Mouse (Mus musculus) T-cell, adult 2 months (primary cell): ENCODE data around the gene Frmd4b.

Experiments
- DNase-seq: peaks from one replicate; pipeline ENCODE4 v3.0.0; 2022; ENCODE audit warnings: low spot score

Frmd4b gene

DNA sequence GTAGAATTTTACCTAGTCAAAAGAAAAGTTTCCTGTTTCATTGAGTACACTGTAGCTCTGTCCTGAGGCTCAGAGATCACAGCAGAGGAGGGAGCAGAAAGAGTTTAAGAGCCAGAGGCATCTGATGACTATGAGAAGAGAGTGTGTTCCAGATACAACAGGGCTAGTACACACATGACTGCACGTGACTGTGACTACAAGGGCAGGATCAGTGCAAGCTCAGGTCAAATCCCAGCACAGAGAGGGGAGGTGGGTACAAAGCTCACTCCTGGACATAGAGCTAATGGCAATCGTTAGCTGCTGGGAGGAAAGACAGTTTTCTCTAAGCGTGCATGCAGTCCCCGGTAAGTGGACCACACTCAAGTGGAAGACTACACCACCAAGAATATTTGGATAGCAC, 37.6 kb downstream of the Frmd4b start:
- DNase-seq = no peak

DNA sequence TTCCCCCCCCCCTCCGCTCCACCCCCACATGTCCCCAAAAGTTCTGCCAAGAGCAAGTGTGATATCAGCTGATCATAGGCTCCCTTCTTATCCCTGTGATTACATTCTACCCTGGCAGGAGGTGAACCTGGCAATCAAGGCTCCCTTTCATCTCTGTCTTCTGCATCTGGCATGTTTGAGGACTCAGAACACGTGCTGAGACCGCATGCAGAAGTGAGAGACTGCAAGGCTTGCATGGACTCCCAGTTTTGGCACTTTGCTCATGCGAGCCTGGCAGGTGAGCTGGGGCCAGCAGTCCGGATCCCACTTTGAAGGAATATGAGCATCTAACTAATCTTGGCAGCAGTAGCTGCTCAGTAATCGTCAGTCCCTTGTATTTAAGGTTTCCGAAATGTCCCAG, 39.1 kb downstream of the Frmd4b start:
- DNase-seq = no peak

DNA sequence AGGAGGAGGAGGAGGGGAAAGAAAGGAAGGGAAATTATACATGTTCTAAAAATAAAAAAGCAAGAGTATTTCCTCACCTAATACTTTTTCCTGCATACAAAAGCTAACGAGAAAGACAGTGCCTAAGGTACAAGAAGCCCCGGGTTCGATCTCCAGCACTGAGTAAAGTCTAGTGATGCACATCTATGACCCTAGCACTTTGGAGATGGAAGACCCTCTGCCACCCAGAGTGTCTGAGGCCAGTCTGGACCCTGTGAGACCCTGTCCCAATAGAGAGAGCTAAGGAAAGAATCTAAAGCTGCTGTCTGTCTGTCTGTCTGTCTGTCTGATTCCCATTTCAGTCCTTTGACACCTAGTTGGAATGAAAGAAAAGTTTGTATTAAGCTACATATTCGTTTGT, 40.0 kb downstream of the Frmd4b start:
- no peak for DNase-seq

DNA sequence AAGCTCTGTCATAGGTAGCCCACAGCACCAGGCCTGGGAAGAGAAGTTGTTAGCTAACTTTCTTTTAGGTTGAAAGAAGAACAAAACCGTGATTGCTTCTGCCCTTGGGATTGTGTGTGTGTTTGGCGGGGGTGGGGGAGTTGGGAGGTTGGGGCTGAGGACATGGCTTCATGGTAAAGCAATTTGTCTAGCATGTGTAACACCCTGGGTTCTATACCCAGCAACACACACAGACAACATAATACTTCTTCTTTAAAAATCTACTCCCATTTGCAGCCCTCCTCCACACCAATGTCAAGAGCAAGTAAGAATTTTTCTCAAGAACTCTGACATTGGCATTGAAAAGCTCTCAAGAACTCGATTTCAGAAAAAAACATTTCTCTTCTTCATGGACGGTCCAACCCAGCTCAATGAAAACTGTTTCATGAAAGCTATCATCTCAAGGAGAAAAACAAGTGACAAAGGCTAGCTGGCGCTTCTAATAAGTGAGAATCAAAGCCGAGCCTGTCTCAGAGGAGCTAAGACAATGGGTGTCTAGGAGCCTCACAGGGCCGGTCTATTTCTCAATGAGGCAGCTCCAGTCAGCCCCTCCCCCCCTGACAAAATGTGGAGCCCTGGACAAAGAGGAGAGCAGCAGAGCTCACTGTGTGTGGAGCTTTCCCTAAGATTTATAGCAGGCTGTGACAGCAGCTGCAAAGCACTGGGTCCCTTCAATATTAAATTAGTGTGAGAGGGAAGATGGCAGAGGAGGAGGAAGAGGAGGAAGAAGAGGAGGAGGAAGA, 40.6 kb downstream of the Frmd4b start:
- no peak for DNase-seq

DNA sequence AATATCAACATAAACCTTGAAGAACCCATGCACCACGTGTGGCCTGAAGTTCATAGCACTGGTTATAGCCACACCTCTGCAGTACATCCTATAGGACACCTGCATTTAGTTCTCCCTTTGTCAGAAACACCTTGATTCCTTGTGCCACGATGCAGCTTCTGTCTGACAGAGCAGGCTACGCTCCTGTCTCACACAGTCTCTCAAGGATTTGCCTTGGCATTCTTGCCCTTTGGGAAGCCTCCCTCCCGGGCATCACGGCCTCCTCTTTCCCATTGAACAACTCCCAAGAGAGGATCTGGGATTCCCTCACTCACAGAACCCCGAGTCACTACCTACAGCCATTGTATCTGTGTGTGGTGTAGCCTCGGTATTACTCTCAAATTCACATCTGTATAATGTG, 41.2 kb downstream of the Frmd4b start:
- no peak for DNase-seq

DNA sequence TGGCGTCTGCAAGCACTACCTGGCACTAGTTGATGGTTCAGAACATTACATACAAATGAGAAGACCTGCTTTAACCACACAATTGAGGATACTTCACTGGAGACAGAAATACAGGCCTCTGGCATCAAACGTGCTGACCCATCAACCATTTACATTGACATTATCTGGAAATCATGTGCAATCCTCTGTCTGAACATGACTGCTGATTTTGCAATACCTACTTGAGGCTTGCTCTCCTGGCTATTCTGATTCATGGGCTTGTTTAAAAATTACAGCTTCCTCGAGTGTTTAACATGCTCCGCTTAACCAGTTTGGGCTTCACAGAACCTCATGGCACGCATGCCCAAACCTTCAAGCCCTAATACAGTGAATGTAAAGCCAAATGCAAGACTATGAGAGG, 42.4 kb downstream of the Frmd4b start:
- no peak for DNase-seq

DNA sequence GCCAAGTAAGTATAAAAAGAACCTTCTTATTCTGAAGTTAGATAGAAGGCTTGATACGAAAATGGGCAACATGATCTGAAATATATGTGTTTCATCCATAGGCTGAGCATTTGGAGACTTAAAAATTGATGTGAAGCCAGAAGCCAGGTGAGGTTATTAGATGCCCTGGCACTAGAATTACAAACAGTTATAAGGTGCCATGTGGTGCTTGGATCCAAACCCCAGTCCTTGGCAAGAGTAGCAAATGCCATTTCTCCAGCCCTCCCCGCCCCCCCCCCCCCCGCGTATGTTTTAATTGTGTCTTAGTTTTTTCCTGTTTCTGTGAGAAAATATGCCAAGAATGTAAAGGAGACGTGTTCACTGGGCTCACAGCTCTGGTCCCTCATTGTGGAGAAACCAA, 45.1 kb downstream of the Frmd4b start:
- DNase-seq = no peak

DNA sequence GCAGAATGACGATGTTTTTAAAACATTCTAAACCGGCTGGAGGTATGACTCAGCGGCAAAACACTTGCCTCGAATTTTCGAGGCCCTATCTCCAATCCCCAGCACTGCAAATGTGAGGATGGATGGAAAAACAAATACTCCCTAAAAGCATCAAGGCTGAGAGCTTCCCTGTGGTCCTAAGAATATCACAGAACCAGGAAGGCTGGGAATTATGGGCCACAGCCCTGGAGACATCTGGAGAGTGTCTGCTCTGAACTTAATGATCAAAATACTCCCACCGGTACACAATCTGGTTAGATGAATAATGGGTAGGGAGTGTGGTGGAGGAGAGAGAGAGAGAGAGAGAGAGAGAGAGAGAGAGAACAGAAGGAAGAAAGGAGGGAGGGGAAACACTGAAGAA, 48.8 kb downstream of the Frmd4b start:
- no peak for DNase-seq

DNA sequence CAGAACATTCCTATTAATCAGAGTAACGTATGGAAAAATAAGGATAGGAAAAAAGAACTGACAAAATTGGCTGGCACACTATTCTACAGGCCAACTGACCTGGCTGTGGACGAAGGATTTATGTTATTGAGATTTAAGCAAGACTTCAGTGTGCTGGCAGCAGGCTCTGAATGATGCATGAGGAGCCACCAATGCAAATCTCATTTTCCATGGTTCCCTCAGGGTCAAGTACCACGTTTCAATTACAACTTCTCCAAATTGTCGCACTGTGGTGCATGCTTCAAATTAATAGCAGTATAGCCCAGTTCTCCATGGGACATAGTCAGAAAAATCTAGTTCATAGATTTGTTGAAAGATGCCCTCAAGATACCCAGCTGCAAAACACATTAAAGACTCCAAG, 50.6 kb downstream of the Frmd4b start:
- DNase-seq = no peak

DNA sequence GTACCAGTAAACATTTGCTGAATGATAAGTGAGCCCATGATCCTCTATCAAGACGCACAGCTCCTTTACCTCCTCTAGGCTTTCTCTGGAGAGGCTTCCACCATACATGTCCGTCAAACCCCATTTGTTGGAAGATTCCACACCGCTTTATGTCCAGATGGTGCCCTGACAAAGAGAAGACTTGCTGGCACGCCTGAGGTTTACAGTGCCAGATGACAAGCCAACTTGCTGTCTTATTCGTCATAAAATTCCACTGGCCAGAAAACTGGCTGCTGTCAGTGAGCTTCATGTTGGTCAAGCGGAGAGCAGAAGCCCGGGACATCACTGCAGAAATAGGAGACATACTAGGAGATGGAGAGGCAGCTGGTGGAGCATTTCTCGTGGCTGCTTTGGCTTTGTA, 60.2 kb downstream of the Frmd4b start:
- no peak for DNase-seq

DNA sequence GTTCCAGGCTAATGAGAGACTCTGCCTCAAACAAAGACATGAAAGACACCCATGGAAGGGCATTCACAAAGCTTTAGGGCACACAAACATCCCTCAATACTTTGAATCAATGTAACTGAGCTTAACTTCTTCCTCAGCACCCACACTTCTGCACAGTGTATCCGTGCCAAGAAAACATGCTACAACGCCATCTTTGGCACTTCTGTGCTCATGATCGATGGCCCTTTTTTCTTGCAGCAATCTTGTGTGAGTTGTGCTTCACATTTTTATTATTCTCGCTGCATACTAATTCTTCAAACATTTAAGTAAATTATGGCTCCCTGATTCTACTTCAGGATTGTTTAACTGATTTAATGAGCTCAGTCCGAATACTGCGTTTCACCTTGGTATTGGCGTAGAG, 61.7 kb downstream of the Frmd4b start:
- no peak for DNase-seq

DNA sequence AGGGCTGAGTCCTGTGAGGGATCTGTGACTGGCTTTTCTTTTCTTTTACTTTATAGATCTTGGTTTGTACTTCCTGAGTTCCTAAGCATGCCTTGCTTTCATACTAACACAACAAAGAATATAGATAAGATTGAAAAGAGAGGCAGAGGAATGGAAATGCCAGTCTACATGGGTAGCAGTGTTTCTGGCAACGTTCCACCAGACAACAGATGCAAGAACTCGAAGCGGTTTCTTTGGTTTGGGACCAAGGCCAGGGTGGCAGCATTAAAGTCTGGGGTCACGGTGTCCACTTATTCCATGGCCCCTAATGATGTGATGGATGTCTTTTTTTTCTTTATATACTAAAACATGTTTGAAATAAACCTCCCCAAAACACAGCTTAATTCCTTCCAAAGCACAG, 63.9 kb downstream of the Frmd4b start:
- no peak for DNase-seq

DNA sequence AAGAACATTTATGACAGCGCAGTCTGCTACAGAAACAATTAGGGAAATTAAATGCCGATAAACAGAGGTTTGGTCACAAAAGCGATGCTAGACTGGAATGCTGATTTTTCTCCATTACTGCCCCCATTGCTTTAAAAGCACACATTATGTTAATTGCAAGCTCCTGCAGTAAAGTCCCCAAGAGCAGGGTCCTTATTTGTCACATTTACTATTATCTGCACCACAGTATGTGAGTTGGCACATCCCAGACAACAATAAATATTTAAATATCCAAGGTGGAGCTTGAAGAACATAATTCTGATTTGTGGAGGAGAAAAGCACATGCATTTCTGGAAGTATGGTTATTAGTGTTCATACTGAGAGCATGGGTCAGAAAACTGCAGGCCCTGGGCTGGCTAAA, 64.8 kb downstream of the Frmd4b start:
- DNase-seq = no peak

DNA sequence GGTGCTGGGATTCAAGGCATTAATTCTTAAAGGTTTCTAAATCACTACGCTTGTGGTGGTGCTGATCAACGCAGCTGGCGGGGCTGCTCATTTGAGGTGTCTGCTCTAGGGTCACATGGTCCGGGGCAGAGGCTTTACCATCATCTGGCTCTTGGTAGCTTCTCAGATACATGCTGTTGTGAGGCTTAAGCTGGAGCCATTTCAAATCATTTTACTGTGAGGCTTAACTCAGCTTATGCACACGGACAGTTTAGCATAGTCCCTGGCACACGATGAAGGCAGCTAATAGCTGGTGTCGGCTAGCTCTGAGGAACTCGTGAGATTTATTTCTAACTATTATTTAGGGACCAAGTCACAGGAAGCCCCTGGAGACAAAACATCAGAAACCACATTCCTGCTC, 65.5 kb downstream of the Frmd4b start:
- DNase-seq = no peak

DNA sequence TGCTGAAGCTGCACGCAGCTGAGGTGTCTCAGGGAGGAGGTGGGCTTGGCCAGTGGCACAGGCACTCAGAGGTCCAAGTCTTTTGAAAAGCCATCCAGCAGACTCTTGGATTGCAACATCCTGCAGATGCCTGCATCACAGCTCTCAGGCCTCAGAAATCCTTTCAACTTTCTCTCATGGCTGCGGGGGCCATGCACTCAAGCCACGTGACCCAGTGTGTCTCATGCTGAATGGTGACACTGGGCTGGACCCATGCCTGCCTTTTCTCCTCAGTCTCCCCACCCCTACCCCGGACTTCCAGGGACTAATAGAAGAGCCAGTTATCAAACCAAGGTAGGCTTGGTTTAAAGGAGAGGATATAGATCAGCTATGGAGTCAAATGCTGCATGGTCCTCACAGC, 66.2 kb downstream of the Frmd4b start:
- no peak for DNase-seq

DNA sequence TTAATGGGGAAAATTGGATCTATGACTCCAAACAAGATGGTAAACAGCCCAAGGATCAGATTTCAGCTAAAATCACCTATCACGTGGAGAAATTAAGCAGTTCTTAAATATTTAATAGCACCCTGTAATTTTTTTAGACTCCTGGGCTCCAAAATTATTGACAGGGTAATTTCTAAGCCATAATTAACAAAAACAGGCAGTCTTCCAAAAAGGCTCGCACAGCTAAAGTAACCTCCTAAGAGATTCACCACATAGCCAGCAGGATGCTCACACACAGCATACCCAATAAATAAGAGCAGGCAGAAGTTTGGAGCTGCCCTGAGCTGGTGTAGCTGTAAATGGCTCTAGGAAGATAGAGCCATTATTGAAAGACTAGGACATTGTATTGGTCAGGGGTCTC, 76.9 kb downstream of the Frmd4b start:
- DNase-seq = no peak

DNA sequence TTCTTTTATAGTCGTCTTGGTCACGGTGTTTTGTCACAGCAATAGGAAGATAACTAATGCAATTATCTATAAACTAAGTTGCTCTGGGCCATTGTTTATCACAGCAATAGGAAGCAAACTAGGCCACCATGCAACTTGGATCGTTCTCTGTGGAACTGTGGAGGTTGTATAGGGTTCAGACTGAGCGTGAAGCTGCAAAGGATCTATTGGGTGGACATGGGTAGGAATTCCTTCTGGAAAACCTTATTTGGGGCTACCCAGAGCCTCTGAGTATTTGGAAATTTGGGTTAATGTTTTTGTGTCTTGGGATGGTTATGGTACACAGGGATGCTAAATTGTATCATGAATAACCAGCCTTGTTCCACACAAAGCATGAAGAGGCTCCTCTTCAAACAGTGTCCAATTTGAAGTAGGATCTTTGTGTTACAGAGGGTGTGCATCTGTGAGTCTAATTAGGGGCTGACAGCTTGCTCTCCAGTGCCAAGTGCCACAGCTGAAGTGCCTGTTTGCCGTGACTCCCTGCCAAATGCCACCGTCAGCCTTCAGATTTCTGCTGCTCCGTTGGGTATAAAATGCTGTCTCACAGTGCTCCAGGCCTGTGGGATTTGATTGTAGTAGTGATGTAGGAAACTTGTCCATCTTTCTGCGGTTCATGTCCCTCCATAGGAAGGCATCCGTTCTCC, 81.4 kb downstream of the Frmd4b start:
- no peak for DNase-seq

DNA sequence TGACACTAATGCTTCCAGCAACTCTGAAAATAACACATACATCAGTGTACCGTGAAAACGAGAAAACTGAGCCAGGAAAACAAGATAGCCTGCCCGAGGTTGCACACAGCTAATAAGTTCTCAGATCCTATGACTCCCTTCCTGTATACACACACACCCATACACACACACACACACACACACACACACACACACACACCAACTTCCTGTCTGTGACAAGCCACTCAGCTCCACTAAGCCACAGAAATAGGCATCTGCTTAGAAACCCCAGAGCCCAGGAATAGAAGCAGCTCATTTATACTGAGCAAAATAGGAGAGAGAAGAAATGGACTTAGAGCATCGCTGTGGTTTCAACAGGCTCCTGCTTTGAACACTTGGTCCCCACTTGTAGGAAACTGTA, 86.3 kb downstream of the Frmd4b start:
- DNase-seq = peak; percentile 68

DNA sequence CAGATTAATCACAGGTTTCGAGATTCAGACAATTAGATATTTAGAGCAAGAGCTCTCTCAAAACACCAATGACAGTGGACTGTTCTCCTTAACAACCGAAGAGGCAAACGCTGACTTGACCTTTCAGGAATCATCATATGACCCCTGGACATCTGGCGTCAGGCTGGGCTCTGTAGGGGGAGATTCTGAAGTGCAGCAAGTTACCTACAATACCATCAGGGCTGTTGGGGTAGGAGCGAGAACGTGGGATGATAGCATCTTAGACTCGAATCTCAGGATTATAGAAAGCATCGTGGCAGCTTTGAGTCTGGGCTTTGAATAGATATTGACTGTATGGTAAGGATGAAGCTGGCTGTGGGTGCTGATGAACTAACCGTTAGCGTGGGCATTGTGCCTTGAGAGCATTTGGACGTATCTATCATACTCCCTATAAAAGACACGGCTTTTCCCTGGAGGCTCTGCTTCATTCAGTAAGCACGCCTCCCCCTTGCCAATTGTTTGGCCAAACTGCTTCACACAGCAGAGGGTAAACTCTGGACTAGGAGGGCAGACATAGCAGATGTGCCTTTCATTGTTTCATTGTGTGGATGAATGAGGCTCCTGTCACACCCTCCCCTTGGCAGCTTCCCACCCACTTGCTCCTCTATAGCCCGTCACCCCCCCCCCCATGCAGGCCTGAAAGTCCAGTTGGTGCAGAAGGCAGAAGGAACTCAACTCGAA, 88.2 kb downstream of the Frmd4b start:
- DNase-seq = no peak

DNA sequence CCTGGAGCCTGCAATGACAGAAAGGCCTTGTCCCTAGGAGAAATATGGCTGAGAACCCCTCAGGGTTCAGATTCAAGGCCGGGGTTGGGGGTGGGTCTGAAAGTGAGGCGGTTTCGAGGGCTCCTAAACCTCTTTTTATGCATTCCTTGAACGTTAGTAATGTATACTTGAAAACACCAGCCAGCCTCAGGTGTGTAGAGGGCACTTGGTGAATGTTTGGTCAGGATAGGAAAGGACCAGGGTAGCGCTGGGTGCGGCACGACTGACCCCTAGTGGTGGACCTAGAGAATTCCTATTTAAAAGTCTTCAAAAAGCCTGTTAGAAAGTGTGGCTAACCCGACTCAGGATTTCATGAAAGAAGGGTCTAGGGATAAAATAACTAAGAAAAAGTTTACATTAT, 91.2 kb downstream of the Frmd4b start:
- DNase-seq = peak; percentile 49

DNA sequence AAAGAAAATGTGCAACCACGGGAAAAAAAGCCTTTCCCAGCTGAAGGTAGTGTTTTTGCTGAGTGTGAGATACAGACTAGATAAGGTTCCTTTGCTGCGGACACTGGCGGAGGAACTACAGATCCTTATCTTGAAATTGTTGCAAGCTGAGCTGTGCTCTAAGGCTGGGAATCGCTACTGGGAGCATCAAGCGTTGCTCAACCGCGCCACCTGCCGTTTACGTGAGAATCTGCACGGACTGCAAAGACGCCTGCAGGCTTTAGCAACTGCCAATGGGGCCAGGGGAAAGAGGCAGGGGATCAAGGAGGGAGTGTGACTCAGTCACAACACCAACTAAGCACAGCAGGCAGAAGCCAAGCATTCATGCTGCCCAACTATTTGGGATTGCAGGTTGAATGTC, 94.2 kb downstream of the Frmd4b start:
- peak; percentile 58 for DNase-seq

DNA sequence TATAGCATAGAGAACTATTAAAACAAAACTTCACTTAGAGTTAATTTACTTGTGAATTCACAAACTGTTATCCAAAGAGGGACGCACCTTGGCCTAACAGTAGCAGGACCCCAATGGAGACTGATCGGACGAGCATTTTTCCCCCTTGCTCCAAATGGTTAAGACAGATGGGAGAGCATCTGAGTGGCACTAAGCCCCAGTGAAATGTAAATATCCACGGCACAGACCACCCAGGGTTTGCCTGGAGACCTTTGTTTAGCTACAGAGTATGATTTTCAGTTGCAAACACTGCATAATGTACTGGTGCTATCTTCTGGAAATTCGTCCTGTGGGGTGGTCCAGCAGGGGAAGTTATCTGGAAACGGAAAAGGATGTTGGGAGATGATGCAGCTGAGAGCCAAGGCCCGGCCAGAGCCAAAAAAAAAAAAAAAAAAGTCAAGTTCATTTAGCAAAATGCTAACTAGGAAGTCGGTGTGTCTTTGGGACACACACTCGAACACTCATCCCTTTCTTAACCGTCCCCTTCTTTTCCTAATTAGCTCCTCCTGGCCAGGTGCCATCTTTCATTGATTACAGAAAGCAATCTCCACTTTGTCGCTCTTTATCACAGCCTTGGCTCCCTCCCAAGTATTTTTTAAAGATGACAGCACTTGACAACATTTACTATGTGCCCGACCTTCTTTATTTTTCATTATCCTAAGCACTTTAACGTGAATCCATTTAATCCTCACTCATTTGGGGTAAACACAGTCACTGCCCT, 95.9 kb downstream of the Frmd4b start:
- no peak for DNase-seq

DNA sequence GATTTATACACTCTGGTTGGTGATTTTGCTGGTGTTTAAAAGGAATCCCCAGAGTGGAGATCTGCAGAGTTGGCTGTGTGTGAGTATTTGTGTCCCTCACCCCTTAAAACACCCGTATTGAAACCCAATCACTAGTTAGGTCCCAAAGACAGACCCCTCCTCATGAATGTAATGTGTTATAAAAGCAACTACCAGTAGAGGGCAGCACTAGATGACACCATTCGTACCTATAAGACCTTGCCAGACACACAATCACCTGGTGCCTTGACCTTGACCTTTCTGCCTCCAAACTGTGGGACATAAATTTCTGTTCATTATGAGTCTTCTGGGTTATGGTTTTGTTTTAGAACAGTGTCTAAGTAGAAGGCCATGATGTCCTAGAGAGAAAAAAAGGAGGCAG, 96.8 kb downstream of the Frmd4b start:
- DNase-seq = no peak
